8 mouse cellular contexts compared by ENCODE assay signal in the genomic region with DNA sequence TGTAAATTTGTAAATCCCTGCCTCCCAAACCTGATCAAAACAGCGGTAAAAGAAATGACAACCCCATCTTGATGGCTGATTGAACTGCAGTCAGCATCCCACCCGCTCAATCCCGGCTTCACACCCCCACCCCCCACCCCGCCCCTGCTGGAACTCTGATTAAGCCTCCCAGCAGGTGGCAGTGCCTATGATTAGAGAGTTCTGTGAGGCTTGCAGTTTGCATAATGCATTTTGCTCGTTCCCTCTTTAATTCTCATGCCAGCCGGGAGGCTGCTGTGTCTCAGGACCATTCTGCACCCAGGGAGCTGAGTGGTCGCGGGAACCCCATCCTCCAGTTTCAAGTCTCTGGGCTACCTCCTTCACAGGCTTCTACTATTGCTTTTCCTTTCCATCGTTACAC. TPM values are rescaled to one million over a fixed set of nuclear protein-coding genes. Genes with fewer than 3 reads are reported as not detected.
DNase-seq lines count a peak whose midpoint lies in the region; ATAC-seq and TF ChIP-seq lines count a peak whose summit lies in the region.

No protein-coding gene starts in this region.

- no peak for ATAC-seq in neural tube, embryonic 11.5 days (ENCODE audit: insufficient read depth, low FRiP score, low TSS enrichment)
- ATAC-seq in heart, embryonic 12.5 days (ENCODE audit: insufficient number of reproducible peaks, low FRiP score) = no peak
- peak; percentile 38; the same call in 1 of the 2 replicates for ATAC-seq in midbrain, embryonic 11.5 days (ENCODE audit: low FRiP score)

- no peak for TF ChIP-seq POLR2A in thymus, adult 2 months (IDR thresholded peaks at IDR 0.05; ENCODE audit: control insufficient read depth, extremely low read depth, insufficient read depth, low read length, poor library complexity)

- no peaks in the 10 kb centered on the region for H3K27me3 ChIP-seq in neural tube, embryonic 11.5 days (ENCODE audit: control insufficient read depth, insufficient read depth, low read length)
- H3K27me3 ChIP-seq in heart, embryonic 12.5 days (replicated peaks) = no peaks in the 10 kb centered on the region
- no peaks in the 10 kb centered on the region for H3K27me3 ChIP-seq in midbrain, embryonic 11.5 days (ENCODE audit: control insufficient read depth, insufficient read depth, low read length)
- no peaks in the 10 kb centered on the region for H3K27me3 ChIP-seq in thymus, adult 2 months (ENCODE audit: control insufficient read depth, insufficient read depth, low read length)

- 1% methylated on average over 9 of the region's 9 CpGs for WGBS in neural tube, embryonic 11.5 days
- WGBS in heart, embryonic 12.5 days = 0% methylated on average over 9 of the region's 9 CpGs
- 2% methylated on average over 9 of the region's 9 CpGs for WGBS in midbrain, embryonic 11.5 days
- WGBS in thymus, adult 2 months = 17% methylated on average over 9 of the region's 9 CpGs

- no peak overlapping the region for H3K9ac ChIP-seq in neural tube, embryonic 11.5 days (ENCODE audit: low read length)
- H3K9ac ChIP-seq in heart, embryonic 12.5 days = peak overlapping the region; percentile 50; the same call in 1 of the 2 replicates
- peak overlapping the region; percentile 20; the same call in 1 of the 2 replicates for H3K9ac ChIP-seq in midbrain, embryonic 11.5 days (ENCODE audit: low read length)

- no peaks in the 10 kb centered on the region for H3K36me3 ChIP-seq in neural tube, embryonic 11.5 days (ENCODE audit: control insufficient read depth, insufficient read depth, low read length)
- H3K36me3 ChIP-seq in heart, embryonic 12.5 days = no peaks in the 10 kb centered on the region
- H3K36me3 ChIP-seq in midbrain, embryonic 11.5 days (ENCODE audit: control insufficient read depth, insufficient read depth, low read length) = no peaks in the 10 kb centered on the region
- no peaks in the 10 kb centered on the region for H3K36me3 ChIP-seq in thymus, adult 2 months (ENCODE audit: control insufficient read depth, insufficient read depth, low read length)

- no peak overlapping the region for H3K27ac ChIP-seq in neural tube, embryonic 11.5 days (ENCODE audit: low read depth, low read length)
- H3K27ac ChIP-seq in heart, embryonic 12.5 days (ENCODE audit: poor library complexity, severe bottlenecking) = no peak overlapping the region
- peak overlapping the region; percentile 84 for H3K27ac ChIP-seq in layer of hippocampus, adult 2 months
- no peak overlapping the region for H3K27ac ChIP-seq in midbrain, embryonic 11.5 days (ENCODE audit: low read depth, low read length)
- no peak overlapping the region for H3K27ac ChIP-seq in thymus, adult 2 months (ENCODE audit: control insufficient read depth, insufficient read depth, low read length)

- H3K9me3 ChIP-seq in neural tube, embryonic 11.5 days (ENCODE audit: control insufficient read depth, low read length) = 0 out of 2 replicates have a peak, but pooled peaks cover 2% of the 10 kb centered on the region
- peaks cover 7% of the 10 kb centered on the region for H3K9me3 ChIP-seq in heart, embryonic 12.5 days (replicated peaks)
- peaks cover 7% of the 10 kb centered on the region; the same call in 1 of the 2 replicates for H3K9me3 ChIP-seq in midbrain, embryonic 11.5 days (ENCODE audit: control insufficient read depth, low read length)

- 0 out of 2 replicates have a peak, but pooled peaks cover 2% of the 10 kb centered on the region for H3K4me1 ChIP-seq in neural tube, embryonic 11.5 days (ENCODE audit: control insufficient read depth, insufficient read depth, low read length)
- H3K4me1 ChIP-seq in heart, embryonic 12.5 days (replicated peaks) = peaks cover 12% of the 10 kb centered on the region
- peaks cover 9% of the 10 kb centered on the region; the same call in 1 of the 2 replicates for H3K4me1 ChIP-seq in midbrain, embryonic 11.5 days (ENCODE audit: control insufficient read depth, insufficient read depth, low read length)
- no peaks in the 10 kb centered on the region for H3K4me1 ChIP-seq in thymus, adult 2 months (replicated peaks; ENCODE audit: control insufficient read depth, insufficient read depth, low read length)

- TF ChIP-seq CTCF in layer of hippocampus, adult 2 months (conservative IDR thresholded peaks at IDR 0.05) = peak; percentile 74
- TF ChIP-seq CTCF in thymus, adult 2 months (IDR thresholded peaks at IDR 0.05; ENCODE audit: borderline replicate concordance, control insufficient read depth, extremely low read depth, insufficient read depth, low read length, poor library complexity) = no peak

- H3K4me2 ChIP-seq in neural tube, embryonic 11.5 days (ENCODE audit: low read depth) = no peak overlapping the region
- H3K4me2 ChIP-seq in heart, embryonic 12.5 days = peak overlapping the region; percentile 58
- peak overlapping the region; percentile 32; the same call in 1 of the 2 replicates for H3K4me2 ChIP-seq in midbrain, embryonic 11.5 days

- H3K4me3 ChIP-seq in neural tube, embryonic 11.5 days (ENCODE audit: low read depth, low read length) = no peak overlapping the region
- H3K4me3 ChIP-seq in heart, embryonic 12.5 days = no peak overlapping the region
- H3K4me3 ChIP-seq in layer of hippocampus, adult 2 months = peak overlapping the region; percentile 27; the same call in 1 of the 2 replicates
- H3K4me3 ChIP-seq in midbrain, embryonic 11.5 days (ENCODE audit: low read depth, low read length) = no peak overlapping the region
- H3K4me3 ChIP-seq in thymus, adult 2 months (ENCODE audit: control insufficient read depth, insufficient read depth, low read length) = no peak overlapping the region

- DNase-seq in neural tube, embryonic 11.5 days (ENCODE audit: low spot score) = peak; percentile 31
- DNase-seq in neural tube, embryonic 10.5 days (ENCODE audit: extremely low spot score, low spot score) = no peak
- peak; percentile 63 to 64 for DNase-seq in layer of hippocampus, adult 2 months (ENCODE audit: low spot score in 2 of 2)
- DNase-seq in midbrain, embryonic 11.5 days (ENCODE audit: low spot score, missing footprints) = peak; percentile 85
- no peak for DNase-seq in urinary bladder, postnatal 25 days (ENCODE audit: low spot score)
- no peak for DNase-seq in adrenal gland, adult (ENCODE audit: inconsistent age in 2 of 2, low spot score in 1 of 2)
- no peak for DNase-seq in thymus, adult 2 months

RNA-seq across cellular contexts. Expression of a gene that starts 2.2 kb away (rescaled TPM):
- not detected in 2 replicates for polyA plus RNA-seq in neural tube, embryonic 11.5 days (2014; fragmentation: Nextera tagmentation; extraction: Ambion mirVana)
- 11.3 and 13.6 TPM in 2 replicates for polyA plus RNA-seq in heart, embryonic 12.5 days (2016; fragmentation: Nextera tagmentation; extraction: Ambion mirVana)
- 1 to 10 TPM in 1 of 2 experiments, under 1 TPM in 1; 0.97 to 1.1 TPM for total RNA-seq in layer of hippocampus, adult 2 months (2021)
- polyA plus RNA-seq in midbrain, embryonic 11.5 days (2014; fragmentation: Nextera tagmentation; extraction: Ambion mirVana) = not detected in 2 replicates
- 0.06 and 1.1 TPM in 2 replicates for polyA plus RNA-seq in thymus, adult 2 months (2012; rRNA removed)

Comparison
In these comparisons a context has a peak if more than half of its experiments do, and no peak if none do; other contexts are left out.
1. DNase-seq: peak in neural tube, embryonic 11.5 days (single experiment), layer of hippocampus, adult 2 months (2 of 2) and midbrain, embryonic 11.5 days (single experiment); none in neural tube, embryonic 10.5 days (single experiment), urinary bladder, postnatal 25 days (single experiment), adrenal gland, adult (0 of 2) and thymus, adult 2 months (single experiment).